Mouse (Mus musculus): ENCODE results near the gene Lbp.

Gene Lbp

GRCm38 (mm10) chr2:158305948-158306695, at the start of gene Lbp:
Lbp (plus strand) TSS chr2:158306493.
- DNase-seq (ENCODE audit: low read depth), result no peak

- DNase-seq (ENCODE audit: low read depth), result no peak
Observed at GRCm38 (mm10) chr2:158256894-158257293, 49.4 kb upstream of the Lbp start.

DNA sequence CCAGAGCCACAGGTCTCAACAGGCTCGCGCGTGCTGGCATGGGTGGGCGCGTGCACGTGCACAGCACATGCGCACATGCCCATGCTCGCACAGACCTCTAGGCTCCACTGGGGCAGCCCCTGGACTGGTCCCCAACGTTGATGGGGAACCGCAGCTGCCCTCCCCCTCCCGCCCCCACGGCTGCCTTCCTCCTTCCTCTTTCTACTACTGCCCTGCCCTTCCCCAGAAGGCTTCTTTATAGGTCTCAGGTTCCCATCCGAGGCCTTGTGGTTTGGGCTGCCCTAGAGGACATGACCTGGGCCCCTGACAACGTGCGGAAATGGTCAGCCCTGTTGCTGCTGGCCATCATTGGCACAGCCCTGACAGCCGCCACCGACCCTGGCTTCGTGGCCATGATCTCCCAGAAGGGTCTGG, 48.3 kb upstream of the Lbp start, which contains the start of gene Bpi:
Gene Bpi, plus strand, starts transcription at position 90 of the 414 bp plus-strand sequence.
- no peak for DNase-seq (ENCODE audit: low read depth)

DNA sequence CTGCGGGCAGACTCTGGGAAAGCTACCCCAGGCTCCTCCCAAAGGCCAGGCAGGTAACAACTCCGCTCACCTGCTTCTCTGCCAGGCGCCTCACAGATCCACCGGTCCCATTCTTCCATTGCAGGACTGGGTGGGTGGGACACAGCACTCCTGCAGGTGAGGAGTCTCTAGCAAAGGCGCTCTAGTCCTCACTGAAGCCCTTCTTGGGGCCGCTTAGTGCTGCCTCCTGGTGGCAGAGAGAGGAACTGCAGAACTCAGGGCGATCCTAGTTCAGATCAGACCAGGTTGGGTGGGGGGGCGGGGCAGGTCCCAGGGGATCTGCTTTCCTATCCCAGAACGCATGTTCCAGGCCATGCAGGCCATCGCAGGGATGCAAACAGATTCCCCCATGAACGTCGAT, 47.5 kb upstream of the Lbp start:
- peak; percentile 72 for DNase-seq (ENCODE audit: low read depth)

GRCm38 (mm10) chr2:158259498-158259897, 46.8 kb upstream of the Lbp start:
- no peak for DNase-seq (ENCODE audit: low read depth)

DNA sequence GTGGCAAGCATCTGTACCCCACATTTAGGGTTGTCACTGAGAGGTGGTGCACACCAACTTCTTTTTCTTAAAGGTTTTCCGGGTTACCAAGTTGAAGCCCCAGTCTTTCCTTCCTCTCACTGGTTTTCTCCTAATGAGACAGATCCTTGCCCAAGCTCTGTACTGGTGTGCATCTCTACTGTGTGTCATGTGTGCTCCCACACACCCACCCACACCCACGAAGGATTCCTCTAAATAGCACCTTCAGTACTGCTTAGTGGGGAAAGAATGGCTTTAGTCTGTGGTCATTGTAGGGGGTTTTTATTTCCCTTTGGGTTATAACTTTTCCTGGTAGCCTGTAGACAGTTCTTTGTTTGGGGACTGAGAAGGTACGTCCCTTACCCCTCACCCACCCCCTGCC, 41.4 kb upstream of the Lbp start:
- no peak for DNase-seq (ENCODE audit: low read depth)

- DNase-seq (ENCODE audit: low read depth), result no peak
Observed at GRCm38 (mm10) chr2:158270017-158270416, 36.3 kb upstream of the Lbp start.

GRCm38 (mm10) chr2:158273646-158274045, 32.6 kb upstream of the Lbp start:
- DNase-seq (ENCODE audit: low read depth), result peak; percentile 56

DNA sequence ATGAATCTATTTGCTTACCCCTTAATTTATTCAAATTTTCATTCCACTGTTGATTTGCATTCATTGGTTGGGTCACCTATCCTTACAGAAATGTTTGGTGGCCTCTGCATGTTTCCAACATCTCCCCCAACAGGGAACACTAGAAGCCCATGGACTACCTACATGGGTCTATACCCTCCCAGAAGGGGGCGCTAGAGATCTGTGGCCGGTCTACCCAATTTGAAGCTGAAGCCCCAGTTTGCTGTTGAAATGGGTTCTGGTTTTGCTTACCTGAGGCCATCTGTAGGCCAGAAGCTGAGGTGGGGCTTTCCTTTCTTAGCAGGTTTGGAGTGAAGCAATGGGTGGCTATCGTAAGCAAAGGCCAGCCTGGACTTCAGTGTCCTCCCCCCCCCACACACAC, 30.9 kb upstream of the Lbp start:
- peak; percentile 60 for DNase-seq (ENCODE audit: low read depth)

DNA sequence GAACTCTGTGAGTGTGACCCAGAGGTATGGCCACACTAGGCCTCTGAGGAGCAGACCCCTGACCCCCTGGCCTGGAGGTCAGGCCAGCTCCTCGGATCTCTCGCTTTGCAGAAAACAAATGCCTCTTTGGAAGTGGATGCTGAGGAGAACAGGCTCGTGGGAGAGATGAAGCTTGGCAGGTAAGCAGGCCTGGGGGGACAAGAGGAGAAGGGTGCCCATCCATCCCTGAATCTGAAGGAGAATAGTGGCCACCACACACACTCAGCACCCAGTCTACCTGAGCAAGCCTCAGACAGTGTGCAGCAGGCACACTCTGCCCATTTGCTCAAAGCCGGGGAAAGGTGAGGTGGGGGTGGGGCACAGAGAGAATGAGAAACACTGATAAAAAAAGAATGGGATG, 30.5 kb upstream of the Lbp start:
- DNase-seq (ENCODE audit: low read depth), result no peak

DNA sequence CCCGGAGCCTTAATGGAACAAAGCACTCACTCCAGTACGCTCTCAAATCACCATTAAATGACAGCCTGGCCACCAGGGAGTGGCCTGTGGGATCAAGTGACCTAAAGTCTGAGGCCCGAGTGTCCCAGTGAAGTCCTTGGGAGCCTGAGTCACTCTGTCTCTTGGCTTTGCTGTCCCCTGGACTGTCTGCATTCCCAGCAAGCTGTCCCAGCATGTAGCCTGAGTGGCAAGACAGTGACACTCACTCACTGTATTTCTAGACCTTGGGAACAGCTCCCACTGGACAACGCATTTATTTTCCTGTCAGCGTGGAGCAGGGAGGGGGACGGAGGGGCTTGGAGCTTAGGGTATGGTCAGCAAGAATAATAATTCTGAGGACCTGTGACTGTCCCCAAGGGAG, 29.8 kb upstream of the Lbp start:
- no peak for DNase-seq (ENCODE audit: low read depth)

GRCm38 (mm10) chr2:158276878-158277277, 29.4 kb upstream of the Lbp start:
- no peak for DNase-seq (ENCODE audit: low read depth)

DNA sequence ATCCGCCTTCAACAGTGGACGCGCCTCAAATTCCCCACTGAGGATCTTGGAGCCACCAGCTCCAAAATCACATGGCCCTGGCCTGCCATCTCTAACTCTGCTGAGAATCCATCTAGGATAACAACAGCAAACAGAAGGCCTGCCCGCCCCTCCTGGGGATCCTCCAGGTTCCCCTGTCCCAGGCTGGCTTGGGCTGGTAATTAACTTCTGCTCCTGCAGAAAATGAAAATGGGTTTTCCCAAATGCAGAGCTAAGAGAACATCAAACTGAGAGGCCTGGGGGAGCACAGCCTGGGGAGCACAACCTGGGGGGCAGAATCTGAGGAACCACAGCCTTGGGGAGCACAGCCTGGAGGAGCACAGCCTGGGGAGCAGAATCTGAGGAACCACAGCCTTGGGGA, 26.6 kb upstream of the Lbp start:
- no peak for DNase-seq (ENCODE audit: low read depth)

DNA sequence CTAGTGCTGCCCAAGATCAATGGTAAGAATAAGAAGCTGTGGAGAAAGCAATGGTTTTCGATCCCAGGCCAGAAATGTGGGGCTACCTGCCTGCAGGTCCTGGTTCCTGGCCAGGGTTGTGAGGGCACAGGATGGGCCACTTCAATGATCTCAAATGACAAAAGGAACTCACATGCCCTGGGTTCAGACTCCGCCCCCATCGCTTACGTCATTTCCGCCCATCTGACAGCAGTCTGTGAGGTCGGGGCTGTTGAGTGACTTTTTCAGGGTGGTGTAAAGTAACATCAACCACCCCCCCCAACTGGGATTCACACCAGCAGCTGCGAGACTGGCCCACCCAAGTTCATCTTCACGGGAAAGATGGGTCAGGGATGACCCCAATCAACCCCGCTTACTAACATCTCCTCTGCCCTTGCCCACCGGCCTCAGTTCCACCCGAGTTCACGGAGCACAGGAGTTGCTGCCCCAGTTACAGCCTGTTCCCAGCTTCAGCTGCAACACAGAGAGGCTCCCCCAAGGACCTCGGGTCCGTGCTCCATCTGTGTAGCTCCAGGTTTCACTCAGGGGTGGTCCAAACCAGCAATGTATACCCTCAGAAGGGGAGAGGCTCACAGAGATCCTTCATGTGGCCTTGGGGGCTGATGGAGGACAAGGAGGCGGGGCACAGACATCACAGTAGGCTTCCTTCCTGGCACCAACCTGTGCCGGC, 24.6 kb upstream of the Lbp start:
- no peak for DNase-seq (ENCODE audit: low read depth)

DNA sequence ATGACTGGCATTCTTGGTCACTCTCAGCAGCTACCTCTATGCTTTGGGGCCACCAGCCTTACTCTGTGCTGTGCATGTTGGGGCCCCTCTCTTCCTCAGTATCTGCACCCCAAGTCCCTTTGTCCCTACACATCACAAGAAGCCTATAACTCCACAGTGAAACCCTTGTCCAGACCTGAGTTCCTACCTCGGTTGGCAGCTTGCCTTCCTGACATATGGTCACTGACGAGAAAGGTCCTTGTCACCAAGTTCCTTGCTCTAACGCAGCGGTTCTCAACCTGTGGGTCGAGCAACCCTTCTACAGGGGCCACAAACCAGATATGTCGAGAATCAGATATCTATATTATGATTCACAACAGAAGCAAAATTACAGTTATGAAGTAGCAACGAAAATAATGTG, 23.2 kb upstream of the Lbp start:
- DNase-seq (ENCODE audit: low read depth), result no peak

- no peak for DNase-seq (ENCODE audit: low read depth)
Observed at GRCm38 (mm10) chr2:158283771-158284170, 22.5 kb upstream of the Lbp start.

DNA sequence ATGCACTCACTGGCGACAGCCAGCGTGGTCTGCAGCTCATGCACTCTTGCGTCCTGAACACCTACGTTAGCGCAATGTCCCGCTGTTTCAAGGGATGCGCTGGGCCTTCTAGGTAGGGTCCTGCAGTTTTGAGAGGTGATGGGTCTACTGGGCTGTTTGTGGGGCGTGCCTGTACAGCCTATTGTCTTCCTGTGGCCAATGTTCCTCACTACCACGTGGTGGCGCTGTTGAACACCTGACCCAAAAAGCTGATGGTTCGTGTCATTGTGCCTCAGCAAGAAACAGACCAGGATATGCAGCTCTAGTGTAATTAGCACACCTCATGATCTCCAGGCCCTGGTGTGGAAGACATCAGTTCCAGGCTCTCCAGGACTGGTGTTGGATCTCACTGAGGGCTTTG, 21.7 kb upstream of the Lbp start:
- DNase-seq (ENCODE audit: low read depth), result peak; percentile 88

DNA sequence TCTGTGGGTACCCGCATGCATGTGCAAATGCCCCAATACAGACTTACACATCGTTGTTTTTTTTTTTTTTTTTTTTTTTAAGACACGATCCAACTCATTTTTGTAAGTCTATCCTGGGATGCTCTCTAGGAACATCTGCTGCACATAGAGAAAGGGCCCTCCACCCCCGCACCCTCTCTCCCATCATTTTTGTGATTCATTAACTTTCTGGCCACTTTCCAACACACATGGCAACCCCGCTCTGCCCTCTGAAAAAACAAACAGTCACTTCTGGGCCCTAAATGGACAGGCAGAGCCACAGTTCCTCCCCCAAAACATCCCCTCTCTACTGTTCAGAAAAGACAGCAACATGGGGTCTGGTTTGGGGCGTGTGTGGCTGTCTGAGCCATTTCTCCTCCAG, 20.6 kb upstream of the Lbp start:
- DNase-seq (ENCODE audit: low read depth), result no peak

DNA sequence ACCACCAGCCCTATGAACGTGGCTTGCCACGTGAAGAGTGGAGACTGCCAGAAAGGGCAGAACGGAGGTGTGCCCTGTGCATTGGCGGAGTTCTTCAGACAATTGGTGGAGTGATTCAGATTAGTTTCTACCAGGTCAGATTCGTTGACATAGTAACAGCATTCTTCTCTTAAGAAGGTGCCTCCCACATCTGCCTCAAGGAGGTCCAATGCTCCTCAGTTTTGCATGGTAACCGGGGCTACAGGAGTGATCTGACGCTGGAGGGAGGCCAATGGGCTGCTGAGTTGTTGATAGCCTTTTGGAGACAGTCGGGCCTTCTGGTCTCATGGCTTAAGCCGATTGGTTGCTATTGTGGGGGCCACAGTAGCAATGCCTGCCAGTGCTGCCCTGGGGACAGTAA, 10.6 kb upstream of the Lbp start:
- no peak for DNase-seq (ENCODE audit: low read depth)

- DNase-seq (ENCODE audit: low read depth), result no peak
Observed at GRCm38 (mm10) chr2:158299203-158299602, 7.1 kb upstream of the Lbp start.

DNA sequence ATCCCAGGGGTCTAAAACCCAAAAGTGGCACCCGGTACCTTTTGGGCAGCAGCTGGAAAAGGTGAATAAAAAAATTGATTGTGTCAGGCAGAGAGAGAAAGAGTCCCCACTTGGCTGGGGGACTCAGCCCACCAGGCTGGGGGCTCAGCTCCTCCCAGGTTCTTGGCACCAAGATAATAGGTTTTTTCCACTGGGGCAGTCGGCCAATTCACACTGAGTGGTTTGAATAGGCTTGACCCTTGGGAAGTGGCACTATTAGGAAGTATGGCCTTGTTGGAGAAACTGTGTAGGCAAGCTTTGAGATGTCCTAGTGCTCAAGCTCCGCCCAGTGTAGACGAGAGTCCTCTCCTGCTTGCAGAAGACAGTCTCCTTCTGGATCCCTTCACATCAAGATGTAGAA, 6.6 kb upstream of the Lbp start:
- no peak for DNase-seq (ENCODE audit: low read depth)

GRCm38 (mm10) chr2:158302807-158303206, 3.5 kb upstream of the Lbp start:
- DNase-seq (ENCODE audit: low read depth), result no peak

DNA sequence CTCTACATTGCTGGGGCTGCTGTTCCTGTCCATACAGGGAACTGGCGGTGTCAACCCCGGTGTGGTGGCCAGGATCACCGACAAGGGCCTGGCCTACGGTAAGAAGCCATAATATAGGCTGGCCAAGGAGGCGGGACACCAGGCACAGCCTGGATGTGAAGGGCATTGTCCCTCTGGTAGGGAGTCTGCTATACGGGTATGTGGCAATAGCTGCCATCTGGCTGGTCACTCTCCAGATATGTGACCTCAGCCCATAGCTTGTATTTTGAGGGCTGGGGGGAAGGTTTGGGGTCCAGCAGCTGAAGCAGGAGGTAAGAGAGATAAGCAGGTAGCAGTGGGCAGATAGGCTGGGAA, 380 bp downstream of the Lbp start:
- DNase-seq (ENCODE audit: low read depth), result no peak

DNA sequence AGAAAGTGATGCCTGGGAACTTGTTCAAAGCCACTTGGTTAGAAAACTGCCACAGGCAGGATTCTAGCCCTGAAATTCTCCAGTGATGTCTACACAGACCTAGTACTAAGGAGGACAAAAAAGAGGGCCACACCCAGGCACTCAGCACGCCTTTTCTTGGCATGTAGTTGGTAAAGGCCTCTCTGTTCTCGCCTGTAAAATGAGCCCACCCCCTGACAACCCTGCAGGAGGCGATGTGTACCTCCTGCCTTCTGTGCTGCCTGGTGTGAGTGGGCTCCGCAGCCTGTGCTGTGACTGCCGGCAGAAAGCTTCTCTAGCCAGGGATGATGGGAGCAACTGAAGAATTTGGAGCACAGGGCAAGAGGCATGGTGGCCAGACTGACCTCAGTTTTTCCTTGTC, 2.0 kb downstream of the Lbp start:
- no peak for DNase-seq (ENCODE audit: low read depth)

All from naive thymus-derived CD4-positive, alpha-beta T cell, adult 2 months (primary cell).